Mouse (Mus musculus): ENCODE measurements at regions not wholly inside any gene's neighbourhood (a gene's known extent, or its start where the extent isn't known, plus 50 kb on each side); places are given as distances from the start of the nearest gene placed in this dataset.

GRCm38 (mm10) chr4:131366006-131366405 lies 421.8 kb downstream of the Matn1 start:
- WGBS = 54% methylated on average over 2 of the region's 2 CpGs
- ATAC-seq (replicated peaks) = no peak
- H3K27me3 ChIP-seq (replicated peaks) = no peaks in the 10 kb centered on the region

GRCm38 (mm10) chr4:131366656-131367055 lies 422.5 kb downstream of the Matn1 start:
- H3K4me1 ChIP-seq = 0 out of 2 replicates have a peak, but pooled peaks cover 3% of the 10 kb centered on the region
- 0 out of 2 replicates have a peak, but pooled peaks have one; percentile 42 for ATAC-seq (replicated peaks)
- H3K4me3 ChIP-seq = no peak overlapping the region
- H3K9ac ChIP-seq = no peak overlapping the region
- WGBS = 52% methylated on average over 1 of the region's 1 CpGs
- H3K27ac ChIP-seq = no peak overlapping the region
- no peak overlapping the region for H3K4me2 ChIP-seq
- H3K27me3 ChIP-seq (replicated peaks) = no peaks in the 10 kb centered on the region
- H3K36me3 ChIP-seq (replicated peaks) = no peaks in the 10 kb centered on the region
- no peaks in the 10 kb centered on the region for H3K9me3 ChIP-seq

More at GRCm38 (mm10) chr4:131366006-131366405, 421.8 kb downstream of the Matn1 start:
- H3K9ac ChIP-seq = no peak overlapping the region
- H3K27ac ChIP-seq = no peak overlapping the region
- no peak overlapping the region for H3K4me2 ChIP-seq
- H3K9me3 ChIP-seq = no peaks in the 10 kb centered on the region
- 0 out of 2 replicates have a peak, but pooled peaks cover 3% of the 10 kb centered on the region for H3K4me1 ChIP-seq
- H3K36me3 ChIP-seq (replicated peaks) = no peaks in the 10 kb centered on the region
- no peak overlapping the region for H3K4me3 ChIP-seq

GRCm38 (mm10) chr4:131372517-131372916 lies 428.3 kb downstream of the Matn1 start:
- H3K36me3 ChIP-seq (replicated peaks) = no peaks in the 10 kb centered on the region
- H3K27ac ChIP-seq = no peak overlapping the region
- H3K4me1 ChIP-seq = no peaks in the 10 kb centered on the region
- no peak for ATAC-seq (replicated peaks)
- no peaks in the 10 kb centered on the region for H3K9me3 ChIP-seq
- H3K9ac ChIP-seq = no peak overlapping the region
- H3K4me3 ChIP-seq = no peak overlapping the region
- WGBS = 79% methylated on average over 16 of the region's 16 CpGs
- H3K27me3 ChIP-seq (replicated peaks) = no peaks in the 10 kb centered on the region
- no peak overlapping the region for H3K4me2 ChIP-seq

- Histone ChIP-seq H3K27me3 (replicated peaks) (no peaks in the 10 kb centered on the region), H3K4me3 (no peak overlapping the region), H3K4me1 (no peaks in the 10 kb centered on the region), H3K9me3 (no peaks in the 10 kb centered on the region), H3K4me2 (no peak overlapping the region), H3K27ac (no peak overlapping the region), H3K36me3 (replicated peaks) (no peaks in the 10 kb centered on the region), H3K9ac (no peak overlapping the region)
- 79% methylated on average over 3 of the region's 3 CpGs for WGBS
- ATAC-seq (replicated peaks) = no peak
These were observed 429.0 kb downstream of the Matn1 start for GRCm38 (mm10) chr4:131373172-131373571.

- Histone ChIP-seq H3K4me2 (no peak overlapping the region), H3K27ac (no peak overlapping the region)
These were observed 430.5 kb downstream of the Matn1 start for GRCm38 (mm10) chr4:131374527-131375290.

GRCm38 (mm10) chr4:131381063-131381462 lies 436.9 kb downstream of the Matn1 start:
- no peak for ATAC-seq (replicated peaks)

More at GRCm38 (mm10) chr4:131374527-131375290, 430.5 kb downstream of the Matn1 start:
- Histone ChIP-seq H3K9me3 (no peaks in the 10 kb centered on the region), H3K36me3 (replicated peaks) (no peaks in the 10 kb centered on the region), H3K9ac (no peak overlapping the region), H3K27me3 (replicated peaks) (no peaks in the 10 kb centered on the region), H3K4me1 (no peaks in the 10 kb centered on the region), H3K4me3 (no peak overlapping the region)
- no peak for ATAC-seq (replicated peaks)
- 87% methylated on average over 6 of the region's 6 CpGs for WGBS

GRCm38 (mm10) chr4:131381529-131381928 lies 437.3 kb downstream of the Matn1 start:
- Histone ChIP-seq H3K9ac (no peak overlapping the region), H3K27me3 (replicated peaks) (no peaks in the 10 kb centered on the region), H3K4me2 (no peak overlapping the region), H3K4me3 (no peak overlapping the region), H3K9me3 (no peaks in the 10 kb centered on the region), H3K36me3 (replicated peaks) (no peaks in the 10 kb centered on the region), H3K27ac (no peak overlapping the region), H3K4me1 (no peaks in the 10 kb centered on the region)
- 87% methylated on average over 7 of the region's 7 CpGs for WGBS
- ATAC-seq (replicated peaks) = no peak

More at GRCm38 (mm10) chr4:131381063-131381462, 436.9 kb downstream of the Matn1 start:
- no peaks in the 10 kb centered on the region for H3K9me3 ChIP-seq
- no peak overlapping the region for H3K27ac ChIP-seq
- H3K36me3 ChIP-seq (replicated peaks) = no peaks in the 10 kb centered on the region
- no peak overlapping the region for H3K4me3 ChIP-seq
- no peaks in the 10 kb centered on the region for H3K4me1 ChIP-seq
- no peaks in the 10 kb centered on the region for H3K27me3 ChIP-seq (replicated peaks)
- H3K4me2 ChIP-seq = no peak overlapping the region
- H3K9ac ChIP-seq = no peak overlapping the region
- 71% methylated on average over 9 of the region's 9 CpGs for WGBS

GRCm38 (mm10) chr4:131383862-131384261 lies 439.7 kb downstream of the Matn1 start:
- H3K27me3 ChIP-seq (replicated peaks) = no peaks in the 10 kb centered on the region
- no peak overlapping the region for H3K9ac ChIP-seq
- H3K27ac ChIP-seq = no peak overlapping the region
- H3K36me3 ChIP-seq (replicated peaks) = no peaks in the 10 kb centered on the region
- 81% methylated on average over 5 of the region's 5 CpGs for WGBS
- no peak for ATAC-seq (replicated peaks)
- no peaks in the 10 kb centered on the region for H3K4me1 ChIP-seq
- H3K4me2 ChIP-seq = no peak overlapping the region
- no peak overlapping the region for H3K4me3 ChIP-seq
- no peaks in the 10 kb centered on the region for H3K9me3 ChIP-seq

- Histone ChIP-seq H3K27ac (no peak overlapping the region), H3K36me3 (replicated peaks) (no peaks in the 10 kb centered on the region), H3K9ac (no peak overlapping the region), H3K4me1 (no peaks in the 10 kb centered on the region), H3K4me3 (no peak overlapping the region), H3K9me3 (no peaks in the 10 kb centered on the region), H3K27me3 (replicated peaks) (no peaks in the 10 kb centered on the region), H3K4me2 (no peak overlapping the region)
- no peak for ATAC-seq (replicated peaks)
- 80% methylated on average over 10 of the region's 10 CpGs for WGBS
These were observed 442.8 kb downstream of the Matn1 start for GRCm38 (mm10) chr4:131386961-131387360.

GRCm38 (mm10) chr4:131391119-131391923 lies 446.8 kb downstream of the Ptpru start:
- Histone ChIP-seq H3K4me3 (no peak overlapping the region), H3K27ac (no peak overlapping the region), H3K4me2 (no peak overlapping the region), H3K27me3 (replicated peaks) (no peaks in the 10 kb centered on the region), H3K36me3 (replicated peaks) (no peaks in the 10 kb centered on the region), H3K4me1 (peaks cover 8% of the 10 kb centered on the region; the same call in 1 of the 2 replicates), H3K9me3 (no peaks in the 10 kb centered on the region), H3K9ac (no peak overlapping the region)
- no peak for ATAC-seq (replicated peaks)
- WGBS = 47% methylated on average over 10 of the region's 10 CpGs

- H3K4me1 ChIP-seq = peaks cover 8% of the 10 kb centered on the region; the same call in 1 of the 2 replicates
- 93% methylated on average over 3 of the region's 3 CpGs for WGBS
- H3K9me3 ChIP-seq = no peaks in the 10 kb centered on the region
- no peaks in the 10 kb centered on the region for H3K27me3 ChIP-seq (replicated peaks)
- no peak overlapping the region for H3K4me2 ChIP-seq
- no peak overlapping the region for H3K27ac ChIP-seq
- no peak for ATAC-seq (replicated peaks)
- H3K36me3 ChIP-seq (replicated peaks) = no peaks in the 10 kb centered on the region
- H3K4me3 ChIP-seq = no peak overlapping the region
- H3K9ac ChIP-seq = no peak overlapping the region
These were observed 446.2 kb downstream of the Ptpru start for GRCm38 (mm10) chr4:131391924-131392297.

GRCm38 (mm10) chr4:131392478-131392877 lies 445.6 kb downstream of the Ptpru start:
- Histone ChIP-seq H3K27me3 (replicated peaks) (no peaks in the 10 kb centered on the region), H3K4me3 (no peak overlapping the region), H3K9ac (no peak overlapping the region), H3K36me3 (replicated peaks) (no peaks in the 10 kb centered on the region), H3K9me3 (no peaks in the 10 kb centered on the region), H3K4me2 (no peak overlapping the region), H3K4me1 (peaks cover 8% of the 10 kb centered on the region; the same call in 1 of the 2 replicates), H3K27ac (no peak overlapping the region)
- 79% methylated on average over 3 of the region's 3 CpGs for WGBS
- ATAC-seq (replicated peaks) = no peak

Measured in midbrain, embryonic 15.5 days (tissue).